Comparison of ENCODE assay signal across 10 mouse cellular contexts in genomic region chr1:36066216-36066980, GRCm38 (mm10). TPM values are rescaled to one million over a fixed set of nuclear protein-coding genes. Genes with fewer than 3 reads are reported as not detected.
A peak's percentile ranks its signal among the peaks of the same experiment; 100 is the strongest.
DNase-seq lines count a peak whose midpoint lies in the region; ATAC-seq lines count a peak whose summit lies in the region.
"Had no signal": no experiment of that assay in that cellular context is flagged by ENCODE, and none has a peak within 500 bp of the region (broad histone marks: within the 10 kb centered on the region; RNA-seq: fewer than 3 reads in every experiment).

No protein-coding gene starts in this region.

- no peak overlapping the region for H3K27ac ChIP-seq in kidney, embryonic 16.5 days (ENCODE audit: low read length)
- 0 out of 2 replicates have a peak overlapping the region, but pooled peaks have one; percentile 54 for H3K27ac ChIP-seq in liver, embryonic 13.5 days
- H3K27ac ChIP-seq: forebrain, embryonic 13.5 days had no signal

- no peak for ATAC-seq in kidney, embryonic 16.5 days (ENCODE audit: low FRiP score, low TSS enrichment)
- ATAC-seq in liver, embryonic 13.5 days (ENCODE audit: low read depth) = no peak
- no peak for ATAC-seq in activated CD4-positive, CD25-positive, alpha-beta regulatory T cell, adult 4 months
- ATAC-seq: forebrain, embryonic 13.5 days had no signal

- 83% methylated on average over 6 of the region's 6 CpGs for WGBS in kidney, embryonic 16.5 days
- WGBS in liver, embryonic 13.5 days (ENCODE audit: insufficient replicate concordance) = 81% methylated on average over 6 of the region's 6 CpGs

- peak; percentile 9 for DNase-seq in cerebellum, adult 8-10 months
- no peak for DNase-seq in cerebellum, postnatal 4 days (ENCODE audit: low spot score in 2 of 2)
- DNase-seq in kidney, adult 11 months = peak; percentile 60
- peak; percentile 1 to 3 for DNase-seq in spleen, postnatal 14 days (ENCODE audit: low spot score in 2 of 2)
- DNase-seq in spleen, adult 12 weeks (ENCODE audit: low spot score) = no peak
- no peak for DNase-seq in liver, embryonic 13.5 days

- no peak overlapping the region for H3K4me2 ChIP-seq in kidney, embryonic 16.5 days (replicated peaks; ENCODE audit: low read depth, low read length)
- peak overlapping the region; percentile 66; the same call in 1 of the 2 replicates for H3K4me2 ChIP-seq in liver, embryonic 13.5 days

- H3K9ac ChIP-seq in kidney, embryonic 16.5 days (replicated peaks; ENCODE audit: low read length) = no peak overlapping the region
- H3K9ac ChIP-seq in liver, embryonic 13.5 days = no peak overlapping the region

- no peaks in the 10 kb centered on the region for H3K9me3 ChIP-seq in kidney, embryonic 16.5 days (ENCODE audit: low read length)
- no peaks in the 10 kb centered on the region for H3K9me3 ChIP-seq in liver, embryonic 13.5 days (replicated peaks)
- H3K9me3 ChIP-seq: forebrain, embryonic 13.5 days; G1E had no signal

- peaks cover 54% of the 10 kb centered on the region for H3K4me1 ChIP-seq in kidney, embryonic 16.5 days (ENCODE audit: insufficient read depth, low read length)
- H3K4me1 ChIP-seq in liver, embryonic 13.5 days (replicated peaks) = peaks cover 87% of the 10 kb centered on the region

- H3K4me3 ChIP-seq in kidney, embryonic 16.5 days (ENCODE audit: low read length) = no peak overlapping the region
- no peak overlapping the region for H3K4me3 ChIP-seq in liver, embryonic 13.5 days (replicated peaks)
- H3K4me3 ChIP-seq: forebrain, embryonic 13.5 days had no signal

- H3K36me3 ChIP-seq in kidney, embryonic 16.5 days (ENCODE audit: insufficient read depth, low read length) = no peaks in the 10 kb centered on the region; the same call in 1 of the 2 replicates
- H3K36me3 ChIP-seq in liver, embryonic 13.5 days = peaks cover 13% of the 10 kb centered on the region

- H3K27me3 ChIP-seq in kidney, embryonic 16.5 days (ENCODE audit: insufficient read depth, low read length) = no peaks in the 10 kb centered on the region
- 0 out of 2 replicates have a peak, but pooled peaks cover 3% of the 10 kb centered on the region for H3K27me3 ChIP-seq in liver, embryonic 13.5 days

RNA-seq across cellular contexts. Expression of gene Hs6st1, which starts 1.8 kb away (rescaled TPM):
- polyA plus RNA-seq in kidney, embryonic 16.5 days (2015; fragmentation: Nextera tagmentation; extraction: Ambion mirVana) = 8.0 and 8.5 TPM in 2 replicates
- polyA plus RNA-seq in liver, embryonic 13.5 days (2015; fragmentation: Nextera tagmentation; extraction: Ambion mirVana) = 4.6 and 6.1 TPM in 2 replicates
- polyA plus RNA-seq in activated CD4-positive, CD25-positive, alpha-beta regulatory T cell, adult 4 months (2017; shearing (Covaris generic)) = 1 to 10 TPM; 2.8 to 3.8 TPM

Comparison
In these comparisons a context has a peak if more than half of its experiments do, and no peak if none do; other contexts are left out.
1. DNase-seq: peak in cerebellum, adult 8-10 months (single experiment), kidney, adult 11 months (single experiment) and spleen, postnatal 14 days (2 of 2); none in cerebellum, postnatal 4 days (0 of 2), spleen, adult 12 weeks (single experiment) and liver, embryonic 13.5 days (single experiment).